Mouse (Mus musculus) thymus, postnatal 0 days (tissue): ENCODE results near the gene Ubald1. TPM values are rescaled to one million over a fixed set of nuclear protein-coding genes. Genes with fewer than 3 reads are reported as not detected.

Experiments used
- polyA plus RNA-seq: library from polyadenylated mRNA; unstranded; fragments of >200 nt; fragmentation: Nextera tagmentation; extraction: Ambion mirVana; gene quantifications from 2 replicates; pipeline ENCODE4 v1.2.1, GENCODE M21; 2015

Gene Ubald1
- polyA plus RNA-seq, 1 experiment from 2014 or later, result 57.5 TPM

Other genes with a start within 250 kb of the Ubald1 start
- gene Vasn, start 240.4 kb downstream of the Ubald1 start, polyA plus RNA-seq, result 2.0 and 2.4 TPM in 2 replicates
- gene Dnaja3, start 240.3 kb downstream of the Ubald1 start, polyA plus RNA-seq, result 47.3 and 48.7 TPM in 2 replicates
- 51.9 and 55.0 TPM in 2 replicates for gene Coro7, start 200.5 kb downstream of the Ubald1 start, polyA plus RNA-seq
- gene Nmral1, start 161.0 kb downstream of the Ubald1 start, polyA plus RNA-seq, result 40.4 and 43.0 TPM in 2 replicates
- 125 and 127 TPM in 2 replicates for gene Hmox2, start 154.0 kb downstream of the Ubald1 start, polyA plus RNA-seq
- gene Cdip1, start 90.0 kb downstream of the Ubald1 start, polyA plus RNA-seq, result 51.2 and 57.0 TPM in 2 replicates
- gene 4930562C15Rik, start 44.9 kb downstream of the Ubald1 start, polyA plus RNA-seq, result 0.31 TPM in 1 of 2 replicates, not detected in the other
- gene Mgrn1, start 5.9 kb upstream of the Ubald1 start, polyA plus RNA-seq, result 31.1 and 31.7 TPM in 2 replicates
- 150 and 151 TPM in 2 replicates for gene Nudt16l1, start 58.4 kb upstream of the Ubald1 start, polyA plus RNA-seq
- 45.3 and 50.3 TPM in 2 replicates for gene Anks3, start 83.9 kb upstream of the Ubald1 start, polyA plus RNA-seq
- 0.05 and 0.14 TPM in 2 replicates for gene Sept12, start 117.5 kb upstream of the Ubald1 start, polyA plus RNA-seq
- 6.4 and 11.7 TPM in 2 replicates for gene Smim22, start 127.0 kb upstream of the Ubald1 start, polyA plus RNA-seq
- gene Rogdi, start 133.2 kb upstream of the Ubald1 start, polyA plus RNA-seq, result 35.1 TPM in 2 replicates
- gene Glyr1, start 169.5 kb upstream of the Ubald1 start, polyA plus RNA-seq, result 109 and 110 TPM in 2 replicates
- gene Ubn1, start 169.7 kb upstream of the Ubald1 start, polyA plus RNA-seq, result 25.5 and 33.0 TPM in 2 replicates